Mouse (Mus musculus) liver, adult 2 months (tissue): ENCODE measurements around the gene Abcb10.

Source experiments
- CTCF ChIP-seq: fragments of 200-500 bp; IDR thresholded peaks from 2 replicates; pipeline ENCODE4 v1.5.1; 2011; ENCODE audit warnings: low read depth, low read length, control low read depth
- POLR2A ChIP-seq: fragments of 200-500 bp; IDR thresholded peaks from 2 replicates; pipeline ENCODE4 v1.6.1; 2011; ENCODE audit warnings: low read length, control low read depth; ENCODE audit not compliant: insufficient read depth; ENCODE audit errors: extremely low read depth

DNA sequence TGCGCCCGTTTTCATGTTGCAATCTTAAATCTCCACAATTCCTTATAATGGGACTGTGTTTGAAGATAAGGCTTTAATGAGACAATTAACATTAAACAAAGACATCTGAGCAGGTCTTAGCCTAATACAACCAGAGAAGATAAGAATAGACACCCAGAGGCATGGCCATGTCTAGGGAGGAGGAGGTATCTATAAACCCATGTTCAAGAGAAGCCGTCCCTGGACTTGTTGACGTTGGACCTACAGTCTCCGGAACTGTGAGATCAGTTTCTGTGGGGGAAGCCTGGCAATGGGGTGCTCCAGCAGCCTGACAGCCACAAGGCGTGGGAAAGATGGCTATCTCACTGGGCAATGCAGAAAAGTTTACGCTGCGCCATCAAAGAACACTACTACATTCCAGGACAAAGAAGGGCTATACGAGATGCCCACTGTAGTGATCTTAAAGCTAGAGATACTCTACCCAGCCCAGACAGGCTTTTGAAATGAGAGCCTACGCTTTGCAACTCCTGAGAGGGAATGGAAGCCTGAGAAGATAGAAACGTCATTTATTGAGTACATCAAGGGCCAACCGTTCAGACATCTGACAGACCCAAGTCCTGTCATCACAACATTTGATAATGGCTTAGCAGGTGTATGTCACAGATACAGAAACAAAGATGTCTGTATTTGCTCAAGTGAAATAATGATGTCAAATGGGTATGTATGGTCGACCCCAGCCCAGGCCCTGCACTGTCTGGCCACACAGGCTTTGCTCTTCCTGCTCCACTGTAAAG, 7.5 kb upstream of the Abcb10 start:
- TF ChIP-seq CTCF (no peak), POLR2A (no peak)
